Mouse (Mus musculus): ENCODE data around the gene Gfap. TPM values are rescaled to one million over a fixed set of nuclear protein-coding genes. Genes with fewer than 3 reads are reported as not detected.

Gene Gfap
- polyA plus RNA-seq (2016; fragmentation: Nextera tagmentation; extraction: Ambion mirVana) = 0.29 and 0.41 TPM in 2 replicates

- WGBS = 10% methylated on average over 7 of the region's 7 CpGs
- H3K9ac ChIP-seq = no peak within 1 kb of the TSS
- H3K4me3 ChIP-seq = no peak within 1 kb of the TSS
- peaks cover 7% of the 10 kb centered on the region for H3K36me3 ChIP-seq
- H3K4me2 ChIP-seq (replicated peaks) = no peak within 1 kb of the TSS
- no peak within 1 kb of the TSS for H3K27ac ChIP-seq
- peaks cover 12% of the 10 kb centered on the region; the same call in 1 of the 2 replicates for H3K27me3 ChIP-seq
- ATAC-seq (ENCODE audit: insufficient number of reproducible peaks, insufficient read depth, low FRiP score, low TSS enrichment) = no peak
- H3K4me1 ChIP-seq = no peaks in the 10 kb centered on the region
- H3K9me3 ChIP-seq = no peaks in the 10 kb centered on the region
Observed at GRCm38 (mm10) chr11:102900763-102901162, at the start of gene Gfap. TSS of gene Gfap (minus strand) at chr11:102900912.

GRCm38 (mm10) chr11:102948043-102948961 lies 47.6 kb upstream of the Gfap start:
- Histone ChIP-seq H3K9me3 (no peaks in the 10 kb centered on the region), H3K4me1 (peaks cover 40% of the 10 kb centered on the region), H3K36me3 (no peaks in the 10 kb centered on the region), H3K9ac (peak overlapping the region; percentile 52), H3K27ac (no peak overlapping the region), H3K4me2 (replicated peaks) (peak overlapping the region; percentile 76), H3K4me3 (peak overlapping the region; percentile 46), H3K27me3 (peaks cover 87% of the 10 kb centered on the region)
- ATAC-seq (ENCODE audit: insufficient number of reproducible peaks, insufficient read depth, low FRiP score, low TSS enrichment) = no peak; the same call in 1 of the 2 replicates
- 1% methylated on average over 51 of the region's 51 CpGs for WGBS

DNA sequence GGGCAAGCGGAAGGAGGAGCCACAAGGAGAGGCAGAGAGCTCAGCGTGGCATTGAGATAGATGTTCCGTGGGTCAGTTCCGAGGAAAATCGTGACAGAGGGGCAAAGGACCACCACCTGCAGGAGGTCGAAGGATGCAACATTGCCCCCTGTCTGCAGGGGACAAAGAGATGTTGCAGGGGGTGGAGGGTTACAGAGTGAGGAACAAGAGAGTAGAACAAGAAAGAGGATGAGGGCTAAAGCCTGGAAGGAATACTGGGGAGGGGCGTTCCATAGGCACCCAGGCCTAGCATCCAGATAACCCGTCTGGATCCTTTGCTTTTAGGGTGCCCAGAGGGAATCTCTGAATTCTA lies 46.3 kb upstream of the Gfap start:
- Histone ChIP-seq H3K4me1 (peaks cover 40% of the 10 kb centered on the region), H3K27ac (no peak overlapping the region), H3K27me3 (peaks cover 97% of the 10 kb centered on the region), H3K36me3 (no peaks in the 10 kb centered on the region), H3K9ac (no peak overlapping the region), H3K9me3 (no peaks in the 10 kb centered on the region), H3K4me2 (replicated peaks) (peak overlapping the region; percentile 67), H3K4me3 (peak overlapping the region; percentile 34)
- WGBS = 3% methylated on average over 8 of the region's 8 CpGs
- no peak for ATAC-seq (ENCODE audit: insufficient number of reproducible peaks, insufficient read depth, low FRiP score, low TSS enrichment)

DNA sequence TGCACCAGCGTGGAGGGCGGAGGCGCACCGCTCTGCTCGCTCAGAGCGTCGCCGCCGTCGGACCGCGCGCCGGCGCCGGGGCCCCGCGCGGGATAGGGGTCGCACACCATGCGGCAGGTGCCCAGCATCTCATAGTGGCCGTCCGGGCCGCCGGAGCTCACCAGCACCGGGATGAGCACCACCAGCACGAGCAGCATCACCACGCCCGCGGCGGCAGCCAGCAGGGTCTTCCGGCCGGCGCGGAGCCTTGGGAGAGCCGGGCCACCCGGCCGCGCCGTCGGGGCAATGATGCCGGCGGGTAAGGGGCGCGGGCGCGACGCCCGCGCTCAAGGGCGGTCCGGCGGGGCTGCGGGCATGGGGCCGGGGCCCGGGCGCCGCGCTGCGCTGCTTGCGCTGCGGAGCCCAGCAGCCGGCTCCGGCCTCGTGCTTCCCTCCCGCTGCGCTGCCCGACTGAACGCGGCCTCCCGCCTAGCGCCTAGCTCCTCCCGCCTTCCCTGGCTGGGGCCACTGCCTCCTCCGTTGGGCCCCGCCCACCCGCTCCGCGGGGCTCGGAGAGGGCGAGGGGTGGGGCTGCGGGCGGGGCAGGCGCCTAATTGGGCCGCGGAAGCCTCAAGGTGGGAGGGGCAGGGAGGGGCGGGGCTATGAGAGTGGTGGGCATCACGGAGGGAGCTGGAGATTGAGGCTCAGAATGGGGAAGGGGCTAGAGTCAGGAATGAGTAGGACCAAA lies 45.7 kb upstream of the Gfap start, which contains the start of gene C1ql1:
C1ql1 (minus strand) TSS at position 424 of the 727 bp plus-strand sequence.
- Histone ChIP-seq H3K27ac (peak within 1 kb of the TSS; percentile 17; the same call in 1 of the 2 replicates), H3K9me3 (no peaks in the 10 kb centered on the region), H3K4me1 (peaks cover 40% of the 10 kb centered on the region), H3K9ac (peak within 1 kb of the TSS; percentile 42; the same call in 1 of the 2 replicates), H3K36me3 (no peaks in the 10 kb centered on the region), H3K4me2 (replicated peaks) (peak within 1 kb of the TSS; percentile 67), H3K4me3 (peak within 1 kb of the TSS; percentile 34), H3K27me3 (peaks cover 97% of the 10 kb centered on the region)
- peak; percentile 58 for ATAC-seq (ENCODE audit: insufficient number of reproducible peaks, insufficient read depth, low FRiP score, low TSS enrichment)
- 1% methylated on average over 87 of the region's 87 CpGs for WGBS

- H3K9me3 ChIP-seq = no peaks in the 10 kb centered on the region
- H3K27me3 ChIP-seq = peaks cover 95% of the 10 kb centered on the region
- peak overlapping the region; percentile 67 for H3K4me2 ChIP-seq (replicated peaks)
- peak overlapping the region; percentile 34 for H3K4me3 ChIP-seq
- peak overlapping the region; percentile 42; the same call in 1 of the 2 replicates for H3K9ac ChIP-seq
- H3K36me3 ChIP-seq = no peaks in the 10 kb centered on the region
- no peak for ATAC-seq (ENCODE audit: insufficient number of reproducible peaks, insufficient read depth, low FRiP score, low TSS enrichment)
- WGBS = 2% methylated on average over 54 of the region's 54 CpGs
- H3K4me1 ChIP-seq = peaks cover 40% of the 10 kb centered on the region
- peak overlapping the region; percentile 17; the same call in 1 of the 2 replicates for H3K27ac ChIP-seq
Observed at GRCm38 (mm10) chr11:102945306-102946264, 44.9 kb upstream of the Gfap start.

DNA sequence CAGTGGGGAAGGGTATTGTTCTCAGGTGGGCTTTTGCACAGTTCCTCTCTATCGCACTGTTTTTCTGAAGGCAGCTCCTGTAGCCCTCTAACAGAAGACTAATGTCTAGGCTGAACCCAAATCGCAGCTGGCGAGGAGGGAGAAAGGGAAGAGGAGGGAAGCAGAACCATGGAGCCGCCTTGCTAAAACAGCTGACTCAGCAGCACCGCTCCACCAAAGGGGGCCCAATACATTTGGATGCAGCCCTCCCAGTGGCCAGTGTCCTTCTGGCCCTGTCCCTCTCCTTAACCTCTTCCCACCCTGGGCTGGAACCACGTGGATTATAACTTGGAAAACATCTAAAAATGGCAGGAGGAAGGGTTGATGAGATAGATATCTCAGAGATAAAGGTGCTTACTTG lies 40.5 kb upstream of the Gfap start:
- Histone ChIP-seq H3K27me3 (peaks cover 64% of the 10 kb centered on the region), H3K9ac (no peak overlapping the region), H3K4me2 (replicated peaks) (no peak overlapping the region), H3K9me3 (no peaks in the 10 kb centered on the region), H3K27ac (no peak overlapping the region), H3K4me3 (no peak overlapping the region), H3K4me1 (peaks cover 39% of the 10 kb centered on the region), H3K36me3 (no peaks in the 10 kb centered on the region)
- 69% methylated on average over 6 of the region's 6 CpGs for WGBS
- no peak for ATAC-seq (ENCODE audit: insufficient number of reproducible peaks, insufficient read depth, low FRiP score, low TSS enrichment)

DNA sequence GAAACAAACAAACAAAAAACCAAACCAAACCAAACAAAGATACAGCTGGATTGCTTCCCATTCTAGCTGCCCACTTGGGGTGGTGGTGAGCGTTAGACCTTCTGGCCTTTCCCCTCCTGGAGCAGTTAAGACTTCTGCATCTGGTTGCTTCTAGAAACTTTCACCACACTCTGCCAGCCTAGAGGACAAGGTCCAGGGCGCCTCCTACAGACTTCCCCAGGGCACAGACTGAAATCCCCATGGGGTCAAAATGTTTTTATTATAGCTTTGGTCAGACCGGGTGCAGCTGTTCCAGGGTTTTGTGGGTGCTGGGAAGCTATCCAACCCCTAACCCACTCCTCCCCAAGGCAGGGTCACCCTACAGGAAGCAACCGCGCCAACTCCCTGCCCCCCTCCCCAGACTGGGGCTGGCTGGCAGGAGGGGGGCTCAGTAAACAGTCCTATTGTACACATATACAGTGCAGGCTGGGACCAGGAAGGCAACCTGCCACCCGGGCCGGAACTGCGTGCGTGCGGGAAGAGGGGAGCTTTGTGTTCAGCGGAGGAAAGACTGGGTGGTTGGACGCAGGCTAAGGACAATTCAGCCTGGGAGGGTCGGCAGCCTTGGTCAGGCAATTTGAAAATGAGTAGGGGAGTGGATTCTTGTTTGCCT lies 38.4 kb upstream of the Gfap start:
- Histone ChIP-seq H3K9me3 (no peaks in the 10 kb centered on the region), H3K4me2 (replicated peaks) (no peak overlapping the region), H3K27ac (no peak overlapping the region), H3K9ac (no peak overlapping the region), H3K4me1 (peaks cover 26% of the 10 kb centered on the region), H3K27me3 (peaks cover 43% of the 10 kb centered on the region), H3K36me3 (no peaks in the 10 kb centered on the region), H3K4me3 (no peak overlapping the region)
- 41% methylated on average over 13 of the region's 13 CpGs for WGBS
- no peak for ATAC-seq (ENCODE audit: insufficient number of reproducible peaks, insufficient read depth, low FRiP score, low TSS enrichment)

DNA sequence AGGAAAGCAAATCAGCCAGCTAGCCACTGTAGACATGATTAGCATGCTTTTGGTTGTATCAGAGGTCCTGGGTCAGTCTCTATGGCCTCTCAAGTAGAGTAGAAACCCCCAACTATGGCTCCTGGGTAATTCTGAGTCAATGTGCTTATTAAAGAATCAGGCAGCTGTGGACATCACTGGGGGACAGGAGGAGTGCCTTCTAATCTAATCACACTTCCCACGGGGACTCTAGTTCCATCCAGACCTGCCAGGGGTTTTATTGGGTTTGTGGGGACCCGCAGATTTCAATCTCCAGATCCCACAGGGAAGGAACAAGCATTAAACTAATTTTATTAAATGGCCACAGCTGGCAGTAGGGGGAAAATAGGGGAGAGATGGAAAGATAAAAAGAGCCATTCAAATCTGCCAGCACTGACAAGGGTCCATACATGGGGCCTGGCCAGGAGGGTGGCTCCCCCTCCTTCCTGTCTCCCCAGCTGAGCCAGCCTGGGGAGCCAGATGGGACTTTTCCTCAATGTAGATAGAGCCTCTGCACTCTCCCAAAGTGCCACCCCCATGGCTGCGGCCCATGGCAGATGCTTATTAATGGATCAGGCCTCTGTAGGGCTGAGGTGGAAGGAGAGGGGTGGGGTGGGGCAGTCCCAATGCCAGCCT lies 36.9 kb upstream of the Gfap start:
- H3K27ac ChIP-seq = 0 out of 2 replicates have a peak overlapping the region, but pooled peaks have one; percentile 14
- H3K27me3 ChIP-seq = peaks cover 28% of the 10 kb centered on the region
- H3K9ac ChIP-seq = no peak overlapping the region
- no peak for ATAC-seq (ENCODE audit: insufficient number of reproducible peaks, insufficient read depth, low FRiP score, low TSS enrichment)
- no peak overlapping the region for H3K4me2 ChIP-seq (replicated peaks)
- no peaks in the 10 kb centered on the region for H3K9me3 ChIP-seq
- H3K4me1 ChIP-seq = peaks cover 26% of the 10 kb centered on the region
- 49% methylated on average over 3 of the region's 3 CpGs for WGBS
- H3K36me3 ChIP-seq = no peaks in the 10 kb centered on the region
- H3K4me3 ChIP-seq = no peak overlapping the region

- no peak for ATAC-seq (ENCODE audit: insufficient number of reproducible peaks, insufficient read depth, low FRiP score, low TSS enrichment)
- no peak overlapping the region for H3K4me2 ChIP-seq (replicated peaks)
- no peak overlapping the region for H3K27ac ChIP-seq
- H3K4me1 ChIP-seq = peaks cover 26% of the 10 kb centered on the region
- 0 out of 2 replicates have a peak, but pooled peaks cover 16% of the 10 kb centered on the region for H3K27me3 ChIP-seq
- no peak overlapping the region for H3K9ac ChIP-seq
- no peaks in the 10 kb centered on the region for H3K36me3 ChIP-seq
- 45% methylated on average over 4 of the region's 4 CpGs for WGBS
- no peaks in the 10 kb centered on the region for H3K9me3 ChIP-seq
- no peak overlapping the region for H3K4me3 ChIP-seq
Observed at GRCm38 (mm10) chr11:102936272-102936671, 35.6 kb upstream of the Gfap start.

DNA sequence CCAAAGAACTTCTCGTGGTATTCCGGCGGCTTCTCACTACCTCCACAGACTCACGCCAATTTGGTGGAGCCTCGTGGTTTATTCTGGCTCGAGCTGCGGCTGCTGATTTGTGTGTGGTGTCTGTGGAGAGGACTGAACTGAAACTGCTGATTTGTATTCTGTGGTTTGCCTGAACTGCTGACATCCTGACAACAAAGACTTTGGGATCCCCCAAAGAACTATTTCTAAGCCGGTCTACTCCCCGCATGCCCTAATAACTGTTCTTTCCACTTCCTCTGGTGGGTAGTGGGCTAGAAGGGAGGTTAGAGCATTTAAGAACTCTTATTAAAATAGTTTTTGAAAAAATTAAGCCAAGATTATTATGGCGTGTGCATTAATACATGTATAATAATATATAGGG lies 30.0 kb upstream of the Gfap start:
- no peaks in the 10 kb centered on the region for H3K9me3 ChIP-seq
- H3K27me3 ChIP-seq = no peaks in the 10 kb centered on the region
- ATAC-seq (ENCODE audit: insufficient number of reproducible peaks, insufficient read depth, low FRiP score, low TSS enrichment) = no peak
- H3K4me2 ChIP-seq (replicated peaks) = no peak overlapping the region
- no peak overlapping the region for H3K4me3 ChIP-seq
- no peak overlapping the region for H3K9ac ChIP-seq
- H3K36me3 ChIP-seq = no peaks in the 10 kb centered on the region
- WGBS = 91% methylated on average over 10 of the region's 10 CpGs
- no peak overlapping the region for H3K27ac ChIP-seq
- no peaks in the 10 kb centered on the region for H3K4me1 ChIP-seq
